Mouse (Mus musculus) limb, embryonic 14.5 days (tissue): ENCODE measurements around the gene Uchl4. TPM values are rescaled to one million over a fixed set of nuclear protein-coding genes. Genes with fewer than 3 reads are reported as not detected.

Experiments used
- ATAC-seq: fragments of 200-750 bp; cut with Nextera tagmentation; 2 replicates; pipeline ENCODE4 v1.8.0; 2017; ENCODE audit warnings: low read depth, moderate number of reproducible peaks, moderate TSS enrichment; ENCODE audit not compliant: low FRiP score
- DNase-seq: peaks from one replicate; pipeline ENCODE4 v3.0.0-alpha.2; 2015; ENCODE audit warnings: low spot score
- H3K27ac ChIP-seq: fragments of 300-500 bp; sonication (generic); replicated peaks from 2 replicates; pipeline ENCODE4 v1.5.1; 2014; ENCODE audit warnings: low read depth, mild to moderate bottlenecking, low read length, moderate library complexity, mixed read lengths
- H3K27me3 ChIP-seq: fragments of 300-500 bp; sonication (generic); 2 replicates; pipeline ENCODE4 v1.6.1; 2014; ENCODE audit warnings: low read length, mixed read lengths; ENCODE audit not compliant: control insufficient read depth, insufficient read depth
- H3K36me3 ChIP-seq: fragments of 300-500 bp; sonication (generic); 2 replicates; pipeline ENCODE4 v1.6.1; 2014; ENCODE audit warnings: mild to moderate bottlenecking, low read length, moderate library complexity, mixed read lengths; ENCODE audit not compliant: control insufficient read depth, insufficient read depth
- H3K4me1 ChIP-seq: fragments of 300-500 bp; sonication (generic); 2 replicates; pipeline ENCODE4 v1.6.1; 2014; ENCODE audit warnings: antibody characterized with exemption, low read length, mixed read lengths; ENCODE audit not compliant: control insufficient read depth, insufficient read depth
- H3K4me2 ChIP-seq: fragments of 300-500 bp; sonication (generic); replicated peaks from 2 replicates; pipeline ENCODE4 v1.6.1; 2014; ENCODE audit warnings: low read depth, mild to moderate bottlenecking, low read length, moderate library complexity; ENCODE audit not compliant: severe bottlenecking
- H3K4me3 ChIP-seq: fragments of 300-500 bp; sonication (generic); replicated peaks from 2 replicates; pipeline ENCODE4 v1.5.1; 2014; ENCODE audit warnings: low read length
- H3K9ac ChIP-seq: fragments of 300-500 bp; sonication (generic); 2 replicates; pipeline ENCODE4 v1.6.1; 2014; ENCODE audit warnings: mild to moderate bottlenecking, low read depth, low read length, moderate library complexity; ENCODE audit not compliant: severe bottlenecking
- H3K9me3 ChIP-seq: fragments of 300-500 bp; sonication (generic); 2 replicates; pipeline ENCODE4 v1.6.1; 2016; ENCODE audit warnings: low read length; ENCODE audit not compliant: control insufficient read depth
- POLR2A ChIP-seq: fragments of 200-500 bp; IDR thresholded peaks from 2 replicates; pipeline ENCODE4 v1.8.0; 2012; ENCODE audit warnings: inconsistent platforms, mild to moderate bottlenecking, moderate library complexity, borderline replicate concordance; ENCODE audit not compliant: insufficient read depth, insufficient read length; ENCODE audit errors: extremely low read depth
- WGBS: fragments of 180-500 bp; shearing (Covaris S2); extraction: QIAGEN DNeasy Blood & Tissue Kit; methylation state at CpG from one replicate; pipeline ENCODE4 v1.1.7; 2014; 5-methylcytosine and 5-hydroxymethylcytosine counted together
- polyA plus RNA-seq, 2 experiments: library from polyadenylated mRNA; depleted of rRNA in 1 of 2; stranded (reverse) in 1 of 2; unstranded in 1 of 2; fragments of >200 nt; fragmentation: Nextera tagmentation in 1 of 2; extraction: Ambion mirVana in 1 of 2; gene quantifications; 2 replicates each; pipeline versions ENCODE4 v1.2.1 to v1.2.3; 2012 to 2014

The Uchl4 gene
- polyA plus RNA-seq, 2 experiments: 0.05 to 1.5 TPM

- H3K9me3 ChIP-seq: no peaks in the 10 kb centered on the region
- ATAC-seq: no peak
- no peak overlapping the region for H3K9ac ChIP-seq
- no peak for TF ChIP-seq POLR2A
- no peak overlapping the region for H3K4me3 ChIP-seq
- peaks cover 47% of the 10 kb centered on the region for H3K36me3 ChIP-seq
- DNase-seq: no peak
- WGBS: 66% methylated on average over 2 of the region's 2 CpGs
- no peaks in the 10 kb centered on the region for H3K4me1 ChIP-seq
- no peaks in the 10 kb centered on the region for H3K27me3 ChIP-seq
- no peak overlapping the region for H3K27ac ChIP-seq
- no peak overlapping the region for H3K4me2 ChIP-seq
Observed at GRCm38 (mm10) chr9:64199897-64200296, 35.1 kb upstream of the Uchl4 start.

GRCm38 (mm10) chr9:64202331-64202730 lies 32.7 kb upstream of the Uchl4 start:
- DNase-seq (no peak), ATAC-seq (no peak)
- Histone ChIP-seq H3K27ac (no peak overlapping the region), H3K27me3 (no peaks in the 10 kb centered on the region), H3K9ac (no peak overlapping the region), H3K4me2 (no peak overlapping the region), H3K36me3 (peaks cover 46% of the 10 kb centered on the region), H3K4me3 (no peak overlapping the region), H3K9me3 (no peaks in the 10 kb centered on the region), H3K4me1 (no peaks in the 10 kb centered on the region)
- TF ChIP-seq POLR2A: no peak

GRCm38 (mm10) chr9:64202866-64203265 lies 32.1 kb upstream of the Uchl4 start:
- Histone ChIP-seq H3K4me3 (no peak overlapping the region), H3K4me1 (no peaks in the 10 kb centered on the region), H3K27ac (no peak overlapping the region), H3K36me3 (peaks cover 46% of the 10 kb centered on the region), H3K9ac (no peak overlapping the region), H3K4me2 (no peak overlapping the region), H3K27me3 (no peaks in the 10 kb centered on the region), H3K9me3 (no peaks in the 10 kb centered on the region)
- TF ChIP-seq POLR2A: no peak
- ATAC-seq (no peak), DNase-seq (no peak)

GRCm38 (mm10) chr9:64207509-64208084 lies 27.4 kb upstream of the Uchl4 start:
- Histone ChIP-seq H3K4me1 (no peaks in the 10 kb centered on the region), H3K4me3 (no peak overlapping the region), H3K4me2 (no peak overlapping the region), H3K27ac (no peak overlapping the region), H3K27me3 (no peaks in the 10 kb centered on the region), H3K36me3 (peaks cover 66% of the 10 kb centered on the region), H3K9ac (no peak overlapping the region), H3K9me3 (no peaks in the 10 kb centered on the region)
- 91% methylated on average over 3 of the region's 3 CpGs for WGBS
- DNase-seq (no peak), ATAC-seq (no peak)
- no peak for TF ChIP-seq POLR2A

- Histone ChIP-seq H3K27me3 (no peaks in the 10 kb centered on the region), H3K4me3 (no peak overlapping the region), H3K4me2 (no peak overlapping the region), H3K36me3 (peaks cover 33% of the 10 kb centered on the region), H3K27ac (no peak overlapping the region), H3K9ac (no peak overlapping the region), H3K9me3 (no peaks in the 10 kb centered on the region), H3K4me1 (peaks cover under 1% of the 10 kb centered on the region; the same call in 1 of the 2 replicates)
- ATAC-seq (no peak), DNase-seq (no peak)
- 87% methylated on average over 17 of the region's 17 CpGs for WGBS
- no peak for TF ChIP-seq POLR2A
Observed at GRCm38 (mm10) chr9:64214452-64214851, 20.5 kb upstream of the Uchl4 start.

GRCm38 (mm10) chr9:64216090-64216489 lies 18.9 kb upstream of the Uchl4 start:
- no peak for DNase-seq
- H3K9ac ChIP-seq: no peak overlapping the region
- H3K27me3 ChIP-seq: no peaks in the 10 kb centered on the region
- ATAC-seq: no peak
- no peak overlapping the region for H3K4me2 ChIP-seq
- 60% methylated on average over 4 of the region's 4 CpGs for WGBS
- H3K27ac ChIP-seq: no peak overlapping the region
- H3K36me3 ChIP-seq: peaks cover 20% of the 10 kb centered on the region; the same call in 1 of the 2 replicates
- no peak for TF ChIP-seq POLR2A
- H3K9me3 ChIP-seq: no peaks in the 10 kb centered on the region
- H3K4me3 ChIP-seq: no peak overlapping the region
- peaks cover 3% of the 10 kb centered on the region; the same call in 1 of the 2 replicates for H3K4me1 ChIP-seq
